Mouse (Mus musculus) G1E (cell line): ENCODE results near the gene Spi1.

ENCODE experiments used
- CTCF ChIP-seq: IDR thresholded peaks from 2 replicates; pipeline ENCODE4 v1.5.1; 2012; ENCODE audit warnings: low read depth, low read length, inconsistent platforms, mixed read lengths
- GATA1 ChIP-seq: IDR thresholded peaks from 2 replicates; pipeline ENCODE4 v1.6.1; 2012; ENCODE audit warnings: borderline replicate concordance, low read length, inconsistent platforms, mixed read lengths
- GATA2 ChIP-seq: IDR thresholded peaks from 2 replicates; pipeline ENCODE4 v1.6.1; 2012; ENCODE audit warnings: low read depth, low read length, inconsistent platforms, borderline replicate concordance
- POLR2AphosphoS5 ChIP-seq: IDR thresholded peaks from 2 replicates; pipeline ENCODE4 v1.6.1; 2012; ENCODE audit warnings: low read depth, low read length, inconsistent platforms; ENCODE audit not compliant: insufficient replicate concordance
- TAL1 ChIP-seq: conservative IDR thresholded peaks from 2 replicates; pipeline ENCODE4 v1.6.1; 2012; ENCODE audit warnings: low read depth, low read length, inconsistent platforms, mixed read lengths

GRCm38 (mm10) chr2:91114781-91115577 is 32.8 kb downstream of the Spi1 start:
- TF ChIP-seq TAL1: no peak
- peak; percentile 84 for TF ChIP-seq CTCF
- TF ChIP-seq POLR2AphosphoS5: no peak
- no peak for TF ChIP-seq GATA1
- no peak for TF ChIP-seq GATA2
